Mouse (Mus musculus): ENCODE results near the gene Slc27a1. TPM values are rescaled to one million over a fixed set of nuclear protein-coding genes. Genes with fewer than 3 reads are reported as not detected.

Slc27a1 gene
- total and polyA plus RNA-seq, 3 experiments, result 0.46 to 1.3 TPM; not detected in 1

DNA sequence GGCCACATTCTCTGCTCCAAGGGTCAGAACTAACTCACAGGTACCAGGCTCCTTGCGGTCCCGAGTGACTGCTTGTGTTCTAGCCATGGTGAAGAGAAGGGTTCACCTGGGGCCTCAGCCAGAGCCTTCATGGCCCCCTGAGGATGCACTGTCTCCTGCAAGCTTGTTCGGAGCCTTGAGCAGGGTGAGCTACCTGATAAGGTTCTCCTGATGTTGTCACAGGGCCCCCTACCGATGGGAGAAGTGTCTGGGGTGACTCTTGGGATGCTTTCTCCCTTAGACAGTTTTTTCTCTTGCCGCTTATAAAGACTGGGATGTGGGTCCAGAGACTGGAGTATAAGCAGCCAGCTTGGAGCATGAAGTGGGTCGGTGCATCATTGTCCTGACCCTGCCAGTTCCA lies 27.7 kb downstream of the Slc27a1 start:
- H3K36me3 ChIP-seq (ENCODE audit: control insufficient read depth in 1 of 2, insufficient read depth in 2 of 2, low read length in 2 of 2), result peaks cover 0 to 12% of the 10 kb centered on the region in 2 experiments; a peak in 3 of 4 replicates
- no peaks in the 10 kb centered on the region for H3K9me3 ChIP-seq (replicated peaks; ENCODE audit: insufficient read depth, low read length)
- no peaks in the 10 kb centered on the region for H3K27me3 ChIP-seq (ENCODE audit: control insufficient read depth in 1 of 2, insufficient read depth in 2 of 2, low read length in 2 of 2)
- no peak overlapping the region for H3K4me3 ChIP-seq (ENCODE audit: control insufficient read depth in 1 of 2, insufficient read depth in 1 of 2, low read depth in 2 of 2, low read length in 2 of 2)
- H3K27ac ChIP-seq (ENCODE audit: control insufficient read depth, low read depth, low read length), result peak overlapping the region; percentile 3; the same call in 1 of the 2 replicates
- TF ChIP-seq NELFE (IDR thresholded peaks at IDR 0.05; ENCODE audit: low read depth, low read length) (no peak), ETS1 (IDR thresholded peaks at IDR 0.05; ENCODE audit: low read depth, low read length) (no peak), NRF1 (IDR thresholded peaks at IDR 0.05; ENCODE audit: insufficient read depth, low read depth, low read length, poor library complexity, severe bottlenecking) (no peak), POLR2AphosphoS5 (IDR thresholded peaks at IDR 0.05; ENCODE audit: borderline replicate concordance, low read depth, low read length) (no peak), GATA1 (IDR thresholded peaks at IDR 0.05; ENCODE audit: low read depth, low read length) (no peak), MAX (IDR thresholded peaks at IDR 0.05; ENCODE audit: low read length) (no peak), ELF1 (IDR thresholded peaks at IDR 0.05; ENCODE audit: low read depth, low read length) (no peak), MAFK (IDR thresholded peaks at IDR 0.05; ENCODE audit: borderline replicate concordance, low read depth, low read length) (no peak), CTCF (IDR thresholded peaks at IDR 0.05 in 2 of 3, conservative IDR thresholded peaks at IDR 0.05 in 1 of 3; ENCODE audit: control insufficient read depth in 1 of 3, insufficient read depth in 1 of 3, low read depth in 2 of 3, low read length in 3 of 3, poor library complexity in 1 of 3, severe bottlenecking in 1 of 3) (no peak; a peak in 3 of 6 replicates), TCF12 (IDR thresholded peaks at IDR 0.05; ENCODE audit: low read depth, low read length) (no peak), USF2 (IDR thresholded peaks at IDR 0.05; ENCODE audit: borderline replicate concordance in 1 of 2, insufficient read depth in 1 of 2, low read depth in 1 of 2, low read length in 2 of 2) (no peak)
- H3K4me1 ChIP-seq (ENCODE audit: control insufficient read depth in 1 of 2, insufficient read depth in 2 of 2, low read length in 2 of 2), result peaks cover 9 to 24% of the 10 kb centered on the region in 2 experiments
- peaks cover 17% of the 10 kb centered on the region for H3K79me2 ChIP-seq (ENCODE audit: control insufficient read depth, insufficient read depth, low read length, poor library complexity)
- peak; percentile 47 for DNase-seq (ENCODE audit: low read depth, low spot score)
- H3K9ac ChIP-seq (ENCODE audit: control insufficient read depth, low read depth, low read length, poor library complexity, severe bottlenecking), result no peak overlapping the region

DNA sequence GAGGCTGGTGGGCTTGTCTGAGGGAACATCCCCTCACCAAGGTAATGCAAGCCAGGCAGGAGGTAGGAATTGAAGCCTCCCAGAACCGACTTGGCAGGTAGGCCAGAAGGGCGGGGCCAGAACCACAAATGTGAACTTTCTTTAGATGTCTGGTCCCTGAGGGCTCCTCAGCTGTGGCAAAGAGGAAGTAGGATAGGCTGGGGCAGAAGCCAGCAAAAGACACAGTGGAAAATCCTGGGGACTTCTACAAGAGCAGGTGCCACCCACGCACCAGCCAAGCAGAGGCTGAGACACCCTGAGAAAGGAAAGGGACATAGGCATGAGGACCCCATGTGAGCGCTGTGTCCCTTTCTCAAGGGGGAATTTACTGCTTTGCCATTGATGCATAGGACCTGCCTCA lies 28.1 kb downstream of the Slc27a1 start:
- H3K27ac ChIP-seq (ENCODE audit: control insufficient read depth, low read depth, low read length), result no peak overlapping the region
- H3K36me3 ChIP-seq (ENCODE audit: control insufficient read depth in 1 of 2, insufficient read depth in 2 of 2, low read length in 2 of 2), result peaks cover 0 to 12% of the 10 kb centered on the region in 2 experiments; a peak in 3 of 4 replicates
- TF ChIP-seq NELFE (IDR thresholded peaks at IDR 0.05; ENCODE audit: low read depth, low read length) (no peak), USF2 (IDR thresholded peaks at IDR 0.05; ENCODE audit: borderline replicate concordance in 1 of 2, insufficient read depth in 1 of 2, low read depth in 1 of 2, low read length in 2 of 2) (no peak), POLR2A (IDR thresholded peaks at IDR 0.05; ENCODE audit: control insufficient read depth in 1 of 2, insufficient read depth in 1 of 2, low read depth in 1 of 2, low read length in 2 of 2, poor library complexity in 1 of 2) (no peak), MAX (IDR thresholded peaks at IDR 0.05; ENCODE audit: low read length) (no peak), SMC3 (IDR thresholded peaks at IDR 0.05; ENCODE audit: low read depth, low read length) (no peak), MXI1 (IDR thresholded peaks at IDR 0.05; ENCODE audit: low read depth, low read length) (no peak), RAD21 (IDR thresholded peaks at IDR 0.05; ENCODE audit: low read depth, low read length) (no peak), E2F4 (IDR thresholded peaks at IDR 0.05; ENCODE audit: borderline replicate concordance, low read depth, low read length) (no peak), CTCF (IDR thresholded peaks at IDR 0.05 in 2 of 3, conservative IDR thresholded peaks at IDR 0.05 in 1 of 3; ENCODE audit: control insufficient read depth in 1 of 3, insufficient read depth in 1 of 3, low read depth in 2 of 3, low read length in 3 of 3, poor library complexity in 1 of 3, severe bottlenecking in 1 of 3) (no peak), NRF1 (IDR thresholded peaks at IDR 0.05; ENCODE audit: insufficient read depth, low read depth, low read length, poor library complexity, severe bottlenecking) (no peak), TBP (IDR thresholded peaks at IDR 0.05; ENCODE audit: low read depth, low read length) (no peak), ETS1 (IDR thresholded peaks at IDR 0.05; ENCODE audit: low read depth, low read length) (no peak; the same call in 1 of the 2 replicates), SIN3A (IDR thresholded peaks at IDR 0.05; ENCODE audit: low read length) (no peak; the same call in 1 of the 2 replicates), ZNF384 (IDR thresholded peaks at IDR 0.05; ENCODE audit: low read depth, low read length) (no peak)
- peaks cover 9 to 24% of the 10 kb centered on the region in 2 experiments for H3K4me1 ChIP-seq (ENCODE audit: control insufficient read depth in 1 of 2, insufficient read depth in 2 of 2, low read length in 2 of 2)
- H3K79me2 ChIP-seq (ENCODE audit: control insufficient read depth, insufficient read depth, low read length, poor library complexity), result peaks cover 17% of the 10 kb centered on the region
- no peaks in the 10 kb centered on the region for H3K27me3 ChIP-seq (ENCODE audit: control insufficient read depth in 1 of 2, insufficient read depth in 2 of 2, low read length in 2 of 2)
- no peak overlapping the region for H3K4me3 ChIP-seq (ENCODE audit: control insufficient read depth in 1 of 2, insufficient read depth in 1 of 2, low read depth in 2 of 2, low read length in 2 of 2)
- no peaks in the 10 kb centered on the region for H3K9me3 ChIP-seq (replicated peaks; ENCODE audit: insufficient read depth, low read length)
- H3K9ac ChIP-seq (ENCODE audit: control insufficient read depth, low read depth, low read length, poor library complexity, severe bottlenecking), result no peak overlapping the region
- DNase-seq (ENCODE audit: low read depth, low spot score), result peak; percentile 85

All from MEL (cell line).